Mouse (Mus musculus) cerebellum, adult (tissue): ENCODE measurements around the gene Lrg1.

Experiments used
- ATAC-seq: cut with Nextera tagmentation; 2 replicates; pipeline ENCODE4 v1.9.2; 2017; ENCODE audit warnings: mild to moderate bottlenecking, moderate library complexity, mixed read lengths; ENCODE audit not compliant: insufficient number of reproducible peaks, low FRiP score, low TSS enrichment

The Lrg1 gene

GRCm38 (mm10) chr17:56121826-56122225 is at the start of gene Lrg1:
Lrg1 (minus strand) TSS chr17:56122001.
- no peak for ATAC-seq

DNA sequence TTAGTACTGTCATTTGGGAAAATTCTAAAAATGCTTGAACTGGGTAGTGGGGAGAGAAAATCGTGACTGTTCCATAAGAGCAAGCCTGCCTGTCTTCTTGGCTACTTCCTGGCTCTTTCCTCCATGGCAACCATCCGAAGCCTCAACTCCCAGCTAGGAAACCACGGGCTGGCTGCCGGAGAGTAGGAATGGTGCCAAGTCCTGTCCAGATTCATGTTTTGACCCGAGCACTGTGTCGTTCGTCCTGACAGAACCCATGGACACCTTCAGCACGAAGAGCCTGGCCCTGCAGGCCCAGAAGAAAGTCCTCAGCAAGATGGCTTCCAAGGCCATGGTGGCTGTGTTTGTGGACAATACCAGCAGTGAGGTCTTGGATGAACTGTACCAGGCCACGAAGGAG is 49.7 kb upstream of the Lrg1 start:
- no peak for ATAC-seq

- no peak for ATAC-seq
Measured at GRCm38 (mm10) chr17:56170636-56171035, 48.8 kb upstream of the Lrg1 start.

DNA sequence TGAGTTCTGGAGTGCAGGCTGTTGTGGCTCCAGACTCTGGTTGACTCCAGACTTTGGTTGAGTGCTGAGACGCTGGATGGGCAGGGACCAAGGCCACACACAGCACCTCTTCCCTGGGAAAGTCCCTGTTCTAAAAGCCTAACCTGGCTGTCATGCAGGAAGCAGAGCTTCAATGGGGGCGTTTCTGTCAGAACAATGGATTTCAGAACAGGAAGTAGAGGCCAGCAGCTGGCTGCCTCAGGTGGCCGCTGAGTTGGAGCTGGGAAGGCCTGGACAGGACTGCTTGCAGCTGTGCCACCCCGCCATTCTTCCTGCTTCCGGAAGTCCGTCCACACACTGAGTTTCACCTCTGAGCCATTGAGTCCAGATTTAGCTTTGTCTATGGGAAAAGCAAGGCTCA is 48.0 kb upstream of the Lrg1 start:
- no peak for ATAC-seq

GRCm38 (mm10) chr17:56165671-56166070 is 43.9 kb upstream of the Lrg1 start:
- ATAC-seq, result no peak

GRCm38 (mm10) chr17:56164510-56164909 is 42.7 kb upstream of the Lrg1 start:
- no peak for ATAC-seq

GRCm38 (mm10) chr17:56163523-56164102 is 41.8 kb upstream of the Lrg1 start:
- no peak for ATAC-seq

DNA sequence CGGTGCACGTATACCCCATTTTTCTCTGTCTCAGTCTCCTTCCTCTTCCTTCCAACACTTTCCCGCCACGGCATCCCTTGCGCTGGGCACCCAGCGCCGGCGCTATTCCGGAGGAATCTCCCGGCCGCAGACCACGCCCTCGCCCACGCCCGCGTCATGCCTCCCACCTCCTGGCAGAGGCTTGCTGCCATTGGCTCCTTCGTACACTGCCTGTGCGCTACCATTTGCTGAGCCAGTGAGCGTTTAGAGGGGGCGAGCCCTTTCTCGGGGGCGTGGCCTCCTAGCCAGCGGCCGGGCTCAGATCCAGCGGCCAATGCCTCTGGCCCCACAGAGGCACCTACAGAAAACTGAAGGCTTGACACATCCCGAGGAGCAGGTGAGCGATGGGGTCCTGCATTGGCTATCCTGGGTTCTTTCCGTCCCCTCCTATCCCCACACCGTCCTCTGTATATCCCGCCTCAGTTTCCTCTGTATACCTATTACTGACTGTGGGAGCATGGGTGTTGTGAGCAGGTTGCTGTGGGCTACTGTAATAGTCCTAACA is 40.5 kb upstream of the Lrg1 start, which contains the start of gene Tnfaip8l1:
Tnfaip8l1 (plus strand) TSS at position 247 of the 544 bp plus-strand sequence.
- peak; percentile 95 for ATAC-seq

DNA sequence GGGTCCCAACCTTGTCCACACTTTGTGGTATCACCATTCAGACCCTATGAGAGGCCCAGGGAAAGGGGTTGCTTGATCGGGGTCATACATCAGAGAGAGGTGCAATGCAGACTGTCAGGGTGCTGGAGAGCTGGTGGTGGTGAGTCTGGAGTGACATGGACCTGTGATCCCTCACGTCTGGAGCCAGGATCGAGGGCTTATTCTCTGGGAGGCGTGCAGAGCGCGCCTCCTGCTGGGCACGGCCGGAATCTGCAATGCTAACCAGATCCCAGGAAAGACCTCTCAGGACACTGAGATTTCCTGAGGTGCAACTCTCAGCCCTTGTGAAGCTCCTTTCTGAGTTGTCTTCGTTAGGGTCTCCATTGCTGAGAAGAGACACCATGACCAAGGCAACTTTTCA is 37.9 kb upstream of the Lrg1 start:
- 0 out of 2 replicates have a peak, but pooled peaks have one; percentile 31 for ATAC-seq

DNA sequence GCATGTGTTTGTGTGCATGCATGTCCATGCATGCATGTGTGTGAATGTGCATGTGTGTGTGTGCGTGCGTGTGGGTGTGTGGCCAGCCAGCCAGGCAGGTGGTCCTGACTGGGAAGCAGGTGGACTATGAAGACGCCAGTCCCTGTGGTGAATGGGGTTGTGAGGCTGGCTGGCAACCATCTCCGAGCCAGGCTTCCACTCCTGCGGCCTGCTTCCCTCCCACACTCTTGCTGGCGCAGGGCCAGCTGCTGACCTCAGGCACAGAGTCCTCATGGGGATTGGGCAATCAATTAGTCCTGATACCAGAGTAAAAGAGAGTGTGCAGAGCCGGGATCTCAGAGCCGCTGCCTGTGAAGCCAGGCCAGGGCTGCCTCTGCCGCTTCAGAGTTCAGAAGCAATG is 31.8 kb upstream of the Lrg1 start:
- ATAC-seq, result no peak

- ATAC-seq, result no peak
Measured at GRCm38 (mm10) chr17:56149897-56150296, 28.1 kb upstream of the Lrg1 start.

DNA sequence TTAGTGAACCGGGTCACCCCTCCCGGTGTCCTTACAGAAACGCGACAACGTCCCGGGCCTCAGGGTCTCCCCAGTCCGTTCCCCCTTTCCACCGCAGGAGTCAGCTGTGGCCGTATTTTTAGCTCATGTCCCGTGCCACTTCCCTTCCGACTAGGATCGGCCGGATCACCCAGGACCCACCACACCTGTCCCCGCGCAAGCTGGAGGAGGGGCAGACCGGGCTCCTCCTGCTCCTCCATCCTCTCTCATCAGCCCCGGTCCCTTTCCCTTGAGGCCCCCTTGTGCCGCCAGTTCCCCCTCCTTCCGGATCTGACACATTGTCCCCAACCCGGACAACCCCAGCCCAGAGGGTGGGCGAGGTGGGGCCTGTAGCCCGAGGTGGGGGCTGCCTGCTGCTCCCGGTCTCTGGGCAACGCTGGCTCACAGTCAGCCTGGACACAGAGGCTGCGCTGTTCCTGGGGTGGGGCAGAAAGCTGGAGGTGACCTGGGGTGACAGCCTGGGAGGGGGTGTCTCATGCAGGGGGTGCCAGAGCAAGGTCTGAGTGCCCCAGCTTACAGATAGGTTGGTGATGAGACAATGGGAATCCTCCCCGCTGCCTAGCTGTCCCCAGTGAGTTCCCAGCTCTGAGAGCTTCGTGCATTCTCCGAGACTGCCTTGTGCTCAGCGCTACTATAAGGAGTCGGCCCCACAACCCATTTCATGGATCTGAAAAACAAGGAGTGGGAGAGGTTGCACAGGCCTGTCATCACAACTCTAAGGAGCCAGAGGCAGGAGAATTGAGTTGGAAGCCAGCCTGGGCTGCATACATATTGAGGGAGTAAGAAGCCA is 27.2 kb upstream of the Lrg1 start:
- no peak for ATAC-seq

DNA sequence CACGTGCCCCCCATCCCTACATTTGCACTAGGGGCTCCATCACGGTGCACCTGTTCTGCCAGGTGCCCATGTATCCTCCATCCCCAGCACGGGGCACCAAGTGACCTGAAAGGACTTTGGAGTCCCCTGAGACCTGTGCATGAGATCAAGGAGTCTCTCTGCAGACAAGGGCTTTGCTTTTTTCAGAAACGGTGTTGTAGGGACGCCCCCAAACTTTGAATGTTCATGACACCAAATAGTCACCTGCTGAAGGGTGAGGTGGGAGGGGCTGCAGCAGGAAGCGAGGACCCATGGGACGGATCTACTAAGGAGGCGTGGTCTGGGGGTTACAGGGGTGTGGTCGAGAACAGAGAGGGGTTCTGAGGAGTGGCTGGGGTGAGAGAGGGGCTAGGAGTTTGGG is 26.5 kb upstream of the Lrg1 start:
- no peak for ATAC-seq

- ATAC-seq, result no peak
Measured at GRCm38 (mm10) chr17:56147420-56147819, 25.6 kb upstream of the Lrg1 start.

- no peak for ATAC-seq
Measured at GRCm38 (mm10) chr17:56146131-56146530, 24.3 kb upstream of the Lrg1 start.

DNA sequence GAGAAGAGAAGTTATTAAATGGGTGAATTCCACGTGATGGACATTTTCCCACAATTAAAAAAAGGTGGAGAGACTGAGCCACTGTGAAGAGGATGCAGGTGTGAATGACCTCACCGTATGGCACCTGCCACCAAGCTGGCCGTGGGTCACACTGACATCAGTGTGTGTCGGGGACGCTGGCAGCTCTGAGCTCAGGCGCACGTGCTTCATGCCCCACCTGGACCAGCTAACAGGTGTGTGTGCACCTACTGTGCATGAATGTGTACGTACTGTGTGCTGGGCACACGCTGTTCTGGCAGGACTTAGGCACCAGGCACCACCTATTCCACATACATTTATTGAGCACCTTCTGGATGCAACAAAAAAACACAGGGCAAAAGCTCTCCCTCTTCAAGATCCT is 22.7 kb upstream of the Lrg1 start:
- no peak for ATAC-seq

GRCm38 (mm10) chr17:56141702-56142605 is 20.2 kb upstream of the Lrg1 start:
- ATAC-seq, result no peak; the same call in 1 of the 2 replicates

GRCm38 (mm10) chr17:56139858-56140595 is 18.2 kb upstream of the Lrg1 start, which contains the start of gene Sema6b:
Sema6b (minus strand) TSS chr17:56140343.
- ATAC-seq, result no peak

- ATAC-seq, result no peak
Measured at GRCm38 (mm10) chr17:56139355-56139754, 17.6 kb upstream of the Lrg1 start.
